Mouse (Mus musculus) MEL (cell line): ENCODE results near the gene Hfm1. TPM values are rescaled to one million over a fixed set of nuclear protein-coding genes. Genes with fewer than 3 reads are reported as not detected.

Source experiments
- DNase-seq: peaks from one replicate; pipeline ENCODE4 v3.0.0; 2011; ENCODE audit warnings: low read depth, low spot score
- H3K27ac ChIP-seq: 2 replicates; pipeline ENCODE4 v1.5.1; 2012; ENCODE audit warnings: low read depth, mild to moderate bottlenecking, control low read depth, low read length, moderate library complexity; ENCODE audit not compliant: control insufficient read depth
- H3K27me3 ChIP-seq, 2 experiments: fragments of 150-350 bp in 1 of 2; sonication (generic) in 1 of 2; 2 replicates each; pipeline ENCODE4 v1.6.1; 2012; ENCODE audit warnings: low read length in 2 of 2, mild to moderate bottlenecking in 2 of 2, improper control_type of control experiment in 1 of 2, moderate library complexity in 1 of 2; ENCODE audit not compliant: insufficient read depth in 2 of 2, control insufficient read depth in 1 of 2
- H3K36me3 ChIP-seq, 2 experiments: 2 replicates each; pipeline ENCODE4 v1.6.1; 2012 to 2014; ENCODE audit warnings: low read length in 2 of 2, improper control_type of control experiment in 1 of 2, inconsistent platforms in 1 of 2, mild to moderate bottlenecking in 1 of 2; ENCODE audit not compliant: insufficient read depth in 2 of 2, control insufficient read depth in 1 of 2
- H3K4me1 ChIP-seq, 2 experiments: fragments of 150-350 bp in 1 of 2; sonication (generic) in 1 of 2; 2 replicates each; pipeline ENCODE4 v1.6.1; 2012; ENCODE audit warnings: low read length in 2 of 2, improper control_type of control experiment in 1 of 2, mild to moderate bottlenecking in 1 of 2; ENCODE audit not compliant: insufficient read depth in 2 of 2, control insufficient read depth in 1 of 2
- H3K4me3 ChIP-seq, 2 experiments: fragments of 150-350 bp in 1 of 2; sonication (generic) in 1 of 2; 2 replicates each; pipeline ENCODE4 v1.5.1; 2012; ENCODE audit warnings: low read depth in 2 of 2, low read length in 2 of 2, mild to moderate bottlenecking in 2 of 2, moderate library complexity in 2 of 2, control low read depth in 1 of 2, improper control_type of control experiment in 1 of 2; ENCODE audit not compliant: control insufficient read depth in 1 of 2, insufficient read depth in 1 of 2
- H3K79me2 ChIP-seq: 2 replicates; pipeline ENCODE4 v1.6.1; 2012; ENCODE audit warnings: mild to moderate bottlenecking, low read length, moderate library complexity; ENCODE audit not compliant: control insufficient read depth, poor library complexity, insufficient read depth
- H3K9ac ChIP-seq: 2 replicates; pipeline ENCODE4 v1.6.1; 2012; ENCODE audit warnings: low read depth, mild to moderate bottlenecking, control low read depth, low read length, moderate library complexity; ENCODE audit not compliant: control insufficient read depth, poor library complexity, severe bottlenecking
- H3K9me3 ChIP-seq: fragments of 150-350 bp; sonication (generic); replicated peaks from 2 replicates; pipeline ENCODE4 v1.6.1; 2012; ENCODE audit warnings: mild to moderate bottlenecking, low read length, improper control_type of control experiment, moderate library complexity; ENCODE audit not compliant: insufficient read depth
- CHD1 ChIP-seq: IDR thresholded peaks from 2 replicates; pipeline ENCODE4 v1.6.1; 2012; ENCODE audit warnings: low read depth, mild to moderate bottlenecking, inconsistent platforms, low read length, improper control_type of control experiment
- CTCF ChIP-seq, 3 experiments: IDR thresholded peaks in 2 of 3; conservative IDR thresholded peaks in 1 of 3; 2 replicates each; pipeline ENCODE4 v1.5.1; 2011 to 2012; ENCODE audit warnings: low read length in 3 of 3, low read depth in 2 of 3, mild to moderate bottlenecking in 2 of 3, improper control_type of control experiment in 1 of 3, inconsistent platforms in 1 of 3, mixed read lengths in 1 of 3, moderate library complexity in 1 of 3; ENCODE audit not compliant: control insufficient read depth in 1 of 3, insufficient read depth in 1 of 3, poor library complexity in 1 of 3, severe bottlenecking in 1 of 3
- E2F4 ChIP-seq: IDR thresholded peaks from 2 replicates; pipeline ENCODE4 v1.6.1; 2011; ENCODE audit warnings: low read depth, low read length, improper control_type of control experiment, borderline replicate concordance
- EP300 ChIP-seq, 2 experiments: IDR thresholded peaks; 2 replicates each; pipeline ENCODE4 v1.6.1; 2011; ENCODE audit warnings: improper control_type of control experiment in 2 of 2, low read length in 2 of 2, low read depth in 1 of 2, mild to moderate bottlenecking in 1 of 2
- ETS1 ChIP-seq: IDR thresholded peaks from 2 replicates; pipeline ENCODE4 v1.6.1; 2012; ENCODE audit warnings: low read depth, mild to moderate bottlenecking, inconsistent platforms, low read length, improper control_type of control experiment, moderate library complexity
- GABPA ChIP-seq: IDR thresholded peaks from 2 replicates; pipeline ENCODE4 v1.6.1; 2012; ENCODE audit warnings: low read depth, mild to moderate bottlenecking, inconsistent platforms, low read length, improper control_type of control experiment, moderate library complexity
- GATA1 ChIP-seq: IDR thresholded peaks from 2 replicates; pipeline ENCODE4 v1.6.1; 2011; ENCODE audit warnings: low read depth, low read length, improper control_type of control experiment
- HCFC1 ChIP-seq: IDR thresholded peaks from 2 replicates; pipeline ENCODE4 v1.6.1; 2012; ENCODE audit warnings: low read depth, mild to moderate bottlenecking, inconsistent platforms, low read length, improper control_type of control experiment, moderate library complexity
- JUND ChIP-seq: IDR thresholded peaks from 2 replicates; pipeline ENCODE4 v1.6.1; 2011; ENCODE audit warnings: low read depth, mild to moderate bottlenecking, improper control_type of control experiment, low read length
- KAT2A ChIP-seq: conservative IDR thresholded peaks from 2 replicates; pipeline ENCODE4 v1.6.1; 2012; ENCODE audit warnings: low read depth, low read length, improper control_type of control experiment, inconsistent platforms
- MAFK ChIP-seq: IDR thresholded peaks from 2 replicates; pipeline ENCODE4 v1.6.1; 2011; ENCODE audit warnings: low read depth, mild to moderate bottlenecking, low read length, improper control_type of control experiment, borderline replicate concordance
- MAZ ChIP-seq: IDR thresholded peaks from 2 replicates; pipeline ENCODE4 v1.6.1; 2012; ENCODE audit warnings: low read depth, mild to moderate bottlenecking, inconsistent platforms, low read length, improper control_type of control experiment
- MEF2A ChIP-seq: IDR thresholded peaks from 2 replicates; pipeline ENCODE4 v1.6.1; 2014; ENCODE audit warnings: low read depth, mild to moderate bottlenecking, inconsistent platforms, low read length, improper control_type of control experiment; ENCODE audit not compliant: poor library complexity, insufficient replicate concordance, severe bottlenecking; ENCODE audit errors: extremely low read depth
- MXI1 ChIP-seq: IDR thresholded peaks from 2 replicates; pipeline ENCODE4 v1.6.1; 2011; ENCODE audit warnings: mild to moderate bottlenecking, low read depth, low read length, improper control_type of control experiment
- MYC ChIP-seq: IDR thresholded peaks from 2 replicates; pipeline ENCODE4 v1.6.1; 2011; ENCODE audit warnings: low read depth, mild to moderate bottlenecking, low read length, improper control_type of control experiment, moderate library complexity
- NELFE ChIP-seq: IDR thresholded peaks from 2 replicates; pipeline ENCODE4 v1.6.1; 2011; ENCODE audit warnings: low read depth, low read length, improper control_type of control experiment
- NRF1 ChIP-seq: IDR thresholded peaks from 2 replicates; pipeline ENCODE4 v1.6.1; 2014; ENCODE audit warnings: low read depth, mild to moderate bottlenecking, inconsistent platforms, low read length, improper control_type of control experiment, moderate library complexity; ENCODE audit not compliant: poor library complexity, insufficient read depth, severe bottlenecking
- POLR2A ChIP-seq, 2 experiments: IDR thresholded peaks; 2 replicates each; pipeline ENCODE4 v1.6.1; 2011 to 2012; ENCODE audit warnings: low read length in 2 of 2, mild to moderate bottlenecking in 2 of 2, control low read depth in 1 of 2, improper control_type of control experiment in 1 of 2, low read depth in 1 of 2, moderate library complexity in 1 of 2; ENCODE audit not compliant: control insufficient read depth in 1 of 2, insufficient read depth in 1 of 2, poor library complexity in 1 of 2
- POLR2AphosphoS2 ChIP-seq: IDR thresholded peaks from 2 replicates; pipeline ENCODE4 v1.6.1; 2011; ENCODE audit warnings: low read length, improper control_type of control experiment
- RAD21 ChIP-seq: IDR thresholded peaks from 2 replicates; pipeline ENCODE4 v1.6.1; 2011; ENCODE audit warnings: mild to moderate bottlenecking, low read depth, low read length, improper control_type of control experiment
- SIN3A ChIP-seq: IDR thresholded peaks from 2 replicates; pipeline ENCODE4 v1.6.1; 2012; ENCODE audit warnings: low read length, improper control_type of control experiment, inconsistent platforms
- SMC3 ChIP-seq: IDR thresholded peaks from 2 replicates; pipeline ENCODE4 v1.6.1; 2011; ENCODE audit warnings: low read depth, low read length, improper control_type of control experiment
- UBTF ChIP-seq: IDR thresholded peaks from 2 replicates; pipeline ENCODE4 v1.6.1; 2012; ENCODE audit warnings: low read depth, mild to moderate bottlenecking, inconsistent platforms, low read length, improper control_type of control experiment, moderate library complexity, borderline replicate concordance; ENCODE audit not compliant: insufficient read depth
- USF2 ChIP-seq, 2 experiments: IDR thresholded peaks; 2 replicates each; pipeline ENCODE4 v1.6.1; 2011 to 2012; ENCODE audit warnings: improper control_type of control experiment in 2 of 2, low read length in 2 of 2, borderline replicate concordance in 1 of 2, inconsistent platforms in 1 of 2, low read depth in 1 of 2, mild to moderate bottlenecking in 1 of 2; ENCODE audit not compliant: insufficient read depth in 1 of 2
- ZC3H11A ChIP-seq: IDR thresholded peaks from 2 replicates; pipeline ENCODE4 v1.6.1; 2012; ENCODE audit warnings: low read depth, mild to moderate bottlenecking, inconsistent platforms, low read length, improper control_type of control experiment
- polyA plus RNA-seq, 2 experiments: library from polyadenylated mRNA; stranded (reverse) in 1 of 2; unstranded in 1 of 2; fragments of >175 nt in 1 of 2; fragments of >200 nt in 1 of 2; gene quantifications; 2 replicates each; pipeline versions ENCODE4 v1.2.1 to v1.2.4; 2012; ENCODE audit warnings: low replicate concordance in 2 of 2, low read depth in 1 of 2; ENCODE audit not compliant: insufficient read length in 2 of 2, insufficient read depth in 1 of 2, missing spikeins in 1 of 2
- total RNA-seq: library from RNA; depleted of rRNA; stranded (reverse); fragments of 300-350 nt; gene quantifications from 2 replicates; pipeline ENCODE4 v1.2.3, GENCODE M21; 2012

Hfm1 gene
- total and polyA plus RNA-seq, 3 experiments = not detected

DNA sequence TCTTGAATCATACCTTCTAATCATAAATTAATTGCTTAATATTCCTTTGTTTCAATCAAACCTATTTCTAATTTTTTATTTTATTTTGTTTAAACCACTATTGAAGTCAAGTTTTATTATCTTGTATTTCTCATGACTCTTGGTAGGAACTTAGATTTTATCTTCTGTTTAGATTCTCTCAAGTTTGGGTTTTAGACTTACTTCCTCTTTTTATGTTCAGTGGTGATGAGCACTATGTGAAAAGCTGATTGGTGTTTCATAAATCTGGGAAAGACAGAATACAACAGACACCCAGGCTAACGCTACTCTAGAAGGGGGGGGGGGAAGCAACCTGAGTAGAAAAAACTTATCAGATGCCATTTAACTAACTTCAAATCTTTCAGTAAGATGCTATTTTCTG lies 49.7 kb downstream of the Hfm1 start (continued):
- TF ChIP-seq MAFK = no peak
- TF ChIP-seq GABPA = no peak
- no peak for TF ChIP-seq MEF2A

DNA sequence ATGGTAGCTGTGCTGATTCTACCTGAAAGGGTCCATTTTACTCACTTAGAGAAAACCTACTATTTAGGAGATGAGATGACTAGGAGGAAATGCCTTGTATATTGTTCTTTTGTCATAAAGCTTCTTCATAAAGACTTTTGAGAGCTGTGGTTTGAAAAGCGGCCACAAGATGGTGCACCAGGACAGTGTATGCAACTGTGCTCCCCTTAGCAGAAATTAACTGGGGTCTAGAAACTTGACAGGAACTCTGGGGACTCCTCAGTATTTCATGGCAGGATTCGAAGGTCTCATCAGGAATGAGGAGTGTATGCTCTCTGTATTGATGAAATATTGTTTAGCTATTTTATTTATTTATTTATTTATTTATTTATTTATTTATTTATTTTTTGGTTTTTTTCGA lies 65.7 kb downstream of the Hfm1 start:
- TF ChIP-seq MAFK (no peak), SMC3 (peak; percentile 93), CTCF (IDR thresholded peaks at IDR 0.05 in 2 of 3, conservative IDR thresholded peaks at IDR 0.05 in 1 of 3; ENCODE audit: control insufficient read depth in 1 of 3, insufficient read depth in 1 of 3, low read depth in 2 of 3, low read length in 3 of 3, poor library complexity in 1 of 3, severe bottlenecking in 1 of 3) (peak; percentile 37 to 92 (median 73)), RAD21 (peak; percentile 98), ZC3H11A (peak; percentile 92)
- H3K9me3 ChIP-seq = no peaks in the 10 kb centered on the region
- no peaks in the 10 kb centered on the region for H3K79me2 ChIP-seq
- H3K4me3 ChIP-seq = no peak overlapping the region
- peak; percentile 74 for DNase-seq
- no peak overlapping the region for H3K9ac ChIP-seq
- H3K27ac ChIP-seq = no peak overlapping the region
- H3K27me3 ChIP-seq = no peaks in the 10 kb centered on the region
- no peaks in the 10 kb centered on the region for H3K36me3 ChIP-seq
- H3K4me1 ChIP-seq = no peaks in the 10 kb centered on the region

DNA sequence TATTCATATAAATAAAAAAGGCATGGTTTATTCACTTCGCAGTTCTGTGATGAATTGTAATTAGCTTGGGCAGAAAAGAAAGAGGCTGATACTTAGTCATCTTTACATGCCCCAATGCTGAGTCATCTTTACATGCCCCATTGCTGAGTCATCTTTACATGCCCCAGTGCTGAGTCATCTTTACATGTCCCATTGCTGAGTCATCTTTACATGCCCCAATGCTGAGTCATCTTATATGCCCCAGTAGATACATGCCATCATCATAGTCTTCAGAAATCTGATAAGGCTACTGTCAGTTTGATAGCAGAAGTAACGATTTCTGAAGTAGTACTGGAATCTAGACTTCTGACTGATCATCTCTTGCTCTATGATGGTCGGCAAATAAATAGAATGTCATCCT lies 72.8 kb downstream of the Hfm1 start:
- Histone ChIP-seq H3K27me3 (peaks cover 0 to 3% of the 10 kb centered on the region in 2 experiments; a peak in 2 of 4 replicates), H3K27ac (no peak overlapping the region), H3K79me2 (no peaks in the 10 kb centered on the region), H3K4me3 (no peak overlapping the region), H3K9ac (no peak overlapping the region), H3K36me3 (no peaks in the 10 kb centered on the region), H3K4me1 (no peaks in the 10 kb centered on the region), H3K9me3 (no peaks in the 10 kb centered on the region)
- DNase-seq = peak; percentile 66
- TF ChIP-seq NELFE (no peak), MEF2A (no peak), KAT2A (no peak), NRF1 (no peak), UBTF (no peak), EP300 (IDR thresholded peaks at IDR 0.05; ENCODE audit: low read depth in 1 of 2, low read length in 2 of 2) (peak; percentile 43 to 51; a peak in 3 of 4 replicates), E2F4 (no peak), CHD1 (no peak), POLR2A (IDR thresholded peaks at IDR 0.05; ENCODE audit: control insufficient read depth in 1 of 2, insufficient read depth in 1 of 2, low read depth in 1 of 2, low read length in 2 of 2, poor library complexity in 1 of 2) (no peak), POLR2AphosphoS2 (no peak), GATA1 (peak; percentile 53), MYC (no peak), MAZ (no peak), MAFK (peak; percentile 94), GABPA (peak; percentile 73; the same call in 1 of the 2 replicates), JUND (peak; percentile 64), ZC3H11A (no peak), HCFC1 (no peak), ETS1 (peak; percentile 97), SIN3A (no peak), MXI1 (no peak), USF2 (IDR thresholded peaks at IDR 0.05; ENCODE audit: borderline replicate concordance in 1 of 2, insufficient read depth in 1 of 2, low read depth in 1 of 2, low read length in 2 of 2) (no peak)
